Mouse (Mus musculus): ENCODE results near the gene Nrtn.

Gene Nrtn

DNA sequence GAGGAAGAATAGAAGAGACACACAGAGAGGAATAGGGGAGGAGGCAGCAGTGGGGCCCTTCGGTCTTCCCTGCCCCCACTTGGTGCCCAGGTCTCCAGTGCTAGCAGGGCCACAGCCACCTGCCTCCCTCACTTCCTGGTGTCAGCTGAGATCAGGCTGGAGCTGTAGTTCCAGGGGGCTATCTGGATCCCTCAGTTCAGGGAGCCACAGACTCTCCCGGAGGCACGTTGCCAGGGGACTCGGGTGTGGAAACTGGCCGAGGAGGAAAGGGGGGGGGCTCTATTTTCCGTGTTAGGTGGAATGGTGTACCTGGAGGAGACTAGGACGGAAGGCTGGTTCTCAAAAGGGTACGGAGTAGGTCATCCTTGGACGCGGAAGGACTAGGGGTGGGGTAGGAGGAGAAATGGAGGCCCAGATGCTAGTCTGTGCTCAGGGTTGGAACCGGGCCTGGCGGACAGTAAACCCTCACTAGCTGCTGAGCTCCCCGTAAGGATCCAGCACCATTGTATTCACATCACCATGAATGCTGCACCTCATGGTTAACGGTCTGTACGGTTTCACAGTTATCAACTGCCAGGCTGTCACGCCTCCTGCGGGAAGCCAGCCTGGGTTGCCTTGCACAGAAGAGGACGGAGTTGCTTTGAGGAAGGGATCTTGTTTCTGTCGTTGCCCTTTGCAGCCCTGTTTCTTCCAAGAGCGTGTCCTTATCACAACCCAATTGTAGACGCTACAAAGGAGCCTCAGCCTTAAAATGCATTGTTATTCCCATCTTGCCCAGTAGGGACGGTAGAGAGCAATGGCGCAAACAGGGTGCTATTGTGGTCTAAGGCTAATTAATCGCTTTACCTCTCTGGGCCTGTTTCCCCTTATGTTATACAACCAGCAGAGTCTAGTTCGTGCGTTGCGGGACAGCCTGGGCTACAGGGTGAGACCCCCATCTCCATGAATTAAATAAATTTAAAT, 5.7 kb upstream of the Nrtn start:
- peak; percentile 72 for DNase-seq (ENCODE audit: extremely low spot score)

GRCm38 (mm10) chr17:56761991-56762410, 4.7 kb upstream of the Nrtn start:
- peak; percentile 90 for DNase-seq (ENCODE audit: extremely low spot score)

- no peak for DNase-seq (ENCODE audit: extremely low spot score)
These were observed 3.7 kb upstream of the Nrtn start for GRCm38 (mm10) chr17:56761077-56761476.

GRCm38 (mm10) chr17:56759261-56759660, 1.9 kb upstream of the Nrtn start:
- no peak for DNase-seq (ENCODE audit: extremely low spot score)

- peak; percentile 73 for DNase-seq (ENCODE audit: extremely low spot score)
These were observed 802 bp upstream of the Nrtn start for GRCm38 (mm10) chr17:56758132-56758531.

GRCm38 (mm10) chr17:56756703-56757399, 479 bp downstream of the Nrtn start:
- no peak for DNase-seq (ENCODE audit: extremely low spot score)

GRCm38 (mm10) chr17:56754271-56755185, 2.8 kb downstream of the Nrtn start:
- no peak for DNase-seq (ENCODE audit: extremely low spot score)

DNA sequence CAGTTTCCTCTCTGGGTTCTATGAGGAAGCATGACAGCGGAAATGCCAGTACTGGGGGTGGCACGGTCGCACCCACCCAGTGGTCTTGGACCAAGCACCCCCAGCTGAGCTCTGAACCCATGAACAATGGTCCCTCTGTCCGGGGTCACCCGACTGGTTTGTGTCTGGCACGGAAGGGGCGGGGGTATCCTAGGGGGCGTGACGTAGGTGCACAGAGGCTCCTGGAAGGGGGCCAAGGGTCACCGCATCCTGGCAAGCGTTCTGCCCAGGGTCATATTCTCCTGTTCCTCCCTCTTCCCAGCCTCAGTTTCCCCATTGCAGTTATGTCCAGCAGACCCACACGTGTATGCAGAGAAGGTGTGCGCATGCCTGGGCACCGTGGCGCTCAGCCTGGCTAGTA, 3.9 kb downstream of the Nrtn start:
- DNase-seq (ENCODE audit: extremely low spot score), result no peak

DNA sequence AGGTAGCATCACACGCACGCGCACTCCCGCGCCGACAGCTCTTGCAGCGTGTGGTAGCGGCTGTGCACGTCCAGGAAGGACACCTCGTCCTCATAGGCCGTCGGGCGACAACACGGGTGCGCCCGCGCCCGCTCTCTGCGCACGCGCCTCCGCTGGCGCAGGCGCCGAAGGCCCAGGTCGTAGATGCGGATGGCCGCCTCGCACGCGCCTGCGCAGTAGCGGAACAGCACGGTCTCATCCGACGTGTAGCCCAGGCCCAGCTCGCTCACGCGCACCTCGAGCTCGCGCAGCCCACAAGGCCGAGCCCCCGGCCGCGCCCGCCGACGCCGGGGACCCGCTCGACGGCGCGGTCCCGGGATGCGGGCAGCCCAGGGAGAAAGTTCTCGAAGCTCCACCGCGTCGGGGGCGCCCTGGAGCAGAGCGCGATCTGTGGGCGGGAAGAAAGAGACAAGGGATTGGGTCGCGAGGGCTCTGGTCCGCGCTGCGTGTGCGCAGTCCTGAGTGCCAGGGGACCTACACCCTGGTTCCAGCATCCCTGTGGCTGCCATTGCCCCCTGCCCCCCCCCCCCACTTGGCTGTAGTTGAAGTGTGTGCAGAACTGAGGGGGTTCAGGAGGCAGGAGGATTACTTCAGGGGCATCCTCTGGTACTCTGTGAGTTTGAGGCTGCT, 5.8 kb downstream of the Nrtn start:
- peak; percentile 66 for DNase-seq (ENCODE audit: extremely low spot score)

GRCm38 (mm10) chr17:56744173-56744572, 13.2 kb downstream of the Nrtn start:
- DNase-seq (ENCODE audit: extremely low spot score), result no peak

GRCm38 (mm10) chr17:56740788-56741160, 16.6 kb downstream of the Nrtn start:
- DNase-seq (ENCODE audit: extremely low spot score), result no peak

- no peak for DNase-seq (ENCODE audit: extremely low spot score)
These were observed 17.1 kb downstream of the Nrtn start for GRCm38 (mm10) chr17:56740118-56740787.

GRCm38 (mm10) chr17:56738221-56738620, 19.1 kb downstream of the Nrtn start:
- DNase-seq (ENCODE audit: extremely low spot score), result no peak

DNA sequence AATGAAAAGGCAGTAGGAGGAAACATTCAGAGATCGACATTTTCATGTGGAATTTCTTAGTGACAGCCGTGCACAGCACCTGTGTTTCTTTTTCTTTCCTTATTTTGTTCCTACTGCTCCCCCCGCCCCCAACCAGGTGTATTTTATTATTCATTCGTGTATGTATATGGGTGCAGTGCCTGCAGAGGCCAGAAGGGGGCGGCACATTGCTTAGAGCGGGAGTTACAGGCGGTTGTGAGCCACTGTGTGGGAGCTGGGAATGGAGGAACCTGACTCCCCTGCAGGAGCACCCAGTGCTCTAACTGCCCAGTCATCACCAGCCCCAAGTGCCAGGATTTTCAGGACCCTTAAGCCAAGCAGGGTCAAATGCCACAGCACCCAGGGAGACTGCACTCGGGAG, 20.8 kb downstream of the Nrtn start:
- no peak for DNase-seq (ENCODE audit: extremely low spot score)

- DNase-seq (ENCODE audit: extremely low spot score), result no peak
These were observed 27.7 kb downstream of the Nrtn start for GRCm38 (mm10) chr17:56729656-56730055.

DNA sequence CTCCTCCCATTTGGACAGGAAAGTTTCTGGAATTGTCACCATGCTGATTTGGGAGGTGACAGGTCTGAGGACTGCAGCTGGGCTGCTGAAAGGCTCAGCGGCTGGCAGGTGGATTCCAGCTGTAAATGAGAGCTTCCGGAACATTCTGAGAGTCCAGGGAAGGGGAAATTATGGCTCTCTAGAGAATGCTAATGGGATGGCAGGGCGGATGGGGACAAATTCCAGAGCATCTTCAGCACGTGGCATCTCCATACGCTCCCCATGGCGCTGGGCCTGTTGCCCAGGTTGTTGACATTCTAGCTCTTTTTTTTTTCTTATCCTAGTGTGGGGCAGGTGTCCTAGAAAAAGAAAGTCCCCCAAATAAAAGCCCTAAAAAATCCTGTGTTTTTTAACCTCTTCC, 28.2 kb downstream of the Nrtn start:
- no peak for DNase-seq (ENCODE audit: extremely low spot score)

DNA sequence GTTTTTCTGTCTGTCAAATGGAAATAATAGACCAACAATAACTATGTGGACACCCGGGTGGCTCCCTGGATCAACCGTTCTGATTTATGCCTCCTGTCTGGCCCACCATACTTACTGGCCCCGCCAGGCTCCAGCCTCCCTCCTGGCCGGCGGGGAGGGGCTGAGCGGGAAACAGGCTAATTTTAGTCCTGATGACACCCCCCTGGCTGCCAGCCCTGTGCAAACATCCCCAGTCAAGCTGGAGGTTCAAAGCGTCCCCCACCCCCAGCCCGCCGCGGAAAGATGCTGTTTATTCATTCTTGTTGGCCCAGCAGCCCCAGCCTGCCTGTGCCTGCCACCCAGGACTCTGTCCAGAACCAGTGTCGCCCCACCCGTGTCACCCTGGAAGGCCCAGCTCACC, 29.2 kb downstream of the Nrtn start:
- no peak for DNase-seq (ENCODE audit: extremely low spot score)

DNA sequence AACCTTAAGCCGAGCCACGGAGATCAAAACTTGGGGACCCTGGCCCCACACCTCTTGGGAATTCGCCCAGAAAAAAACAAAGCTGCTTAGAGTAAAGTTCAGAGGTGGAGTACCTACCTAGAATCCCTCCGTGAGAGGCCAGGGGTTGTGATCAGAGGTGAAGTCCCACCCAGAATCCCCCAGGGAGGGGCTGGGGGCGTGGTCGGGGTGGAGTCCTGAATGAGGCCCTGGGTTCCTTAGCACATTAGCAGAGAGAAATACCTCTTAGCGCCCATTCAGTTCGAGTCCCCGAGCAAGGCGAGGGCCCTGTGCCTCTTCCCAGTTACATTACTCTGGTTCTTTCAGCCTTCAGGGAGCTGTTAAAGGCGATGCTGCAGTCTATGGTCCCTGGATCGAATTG, 29.7 kb downstream of the Nrtn start:
- DNase-seq (ENCODE audit: extremely low spot score), result peak; percentile 59

GRCm38 (mm10) chr17:56727029-56727649, 30.2 kb downstream of the Nrtn start:
- DNase-seq (ENCODE audit: extremely low spot score), result peak; percentile 47

DNA sequence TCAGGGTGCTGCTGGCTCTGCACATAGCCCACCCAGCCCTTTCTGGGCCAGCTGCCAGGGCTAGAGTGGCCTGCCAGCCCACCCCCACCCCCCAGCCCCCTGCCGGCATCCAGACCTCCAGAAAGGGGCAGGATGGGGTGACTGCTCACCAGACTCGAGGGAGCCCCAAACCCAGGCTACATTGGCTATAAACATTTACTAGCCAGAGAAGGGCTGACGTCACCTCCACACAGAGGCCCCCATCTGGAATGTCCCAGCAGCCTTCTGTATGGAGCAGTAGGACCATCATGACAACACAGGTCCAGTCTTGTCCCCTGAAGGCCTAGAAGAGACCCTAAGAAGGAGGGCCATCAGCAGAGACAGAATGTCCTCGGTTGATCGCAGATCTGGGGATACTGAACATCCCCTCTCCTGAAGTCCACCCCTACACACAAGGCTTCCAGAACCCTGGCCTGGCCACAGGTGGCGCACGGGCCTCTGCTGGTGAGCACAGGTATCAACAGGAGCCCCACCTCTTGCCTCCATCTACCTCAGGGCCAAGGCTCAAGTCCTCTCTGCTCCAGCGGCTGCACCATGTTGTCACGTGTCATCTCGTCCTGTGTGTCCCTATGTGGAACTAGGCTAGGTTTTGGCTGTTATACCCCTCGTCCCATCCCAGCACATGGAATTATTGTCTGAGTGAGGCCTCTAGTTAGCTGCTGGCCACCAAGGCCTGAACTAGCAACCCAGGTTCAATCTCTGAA, 33.7 kb downstream of the Nrtn start:
- DNase-seq (ENCODE audit: extremely low spot score), result no peak
